Mouse (Mus musculus) liver, embryonic 11.5 days (tissue): ENCODE results near the gene Pde4dip. TPM values are rescaled to one million over a fixed set of nuclear protein-coding genes. Genes with fewer than 3 reads are reported as not detected.

Experiments used
- ATAC-seq: fragments of 200-750 bp; cut with Nextera tagmentation; replicated peaks from 2 replicates; pipeline ENCODE4 v1.8.0; 2017; ENCODE audit warnings: moderate number of reproducible peaks, mild to moderate bottlenecking, moderate TSS enrichment, moderate library complexity; ENCODE audit not compliant: low FRiP score
- DNase-seq: peaks from one replicate; pipeline ENCODE4 v3.0.0-alpha.2; 2017; ENCODE audit warnings: low spot score
- H3K27ac ChIP-seq: fragments of 300-500 bp; sonication (generic); 2 replicates; pipeline ENCODE4 v1.5.1; 2014; ENCODE audit warnings: mild to moderate bottlenecking, low read depth, low read length, control low read depth
- H3K27me3 ChIP-seq: fragments of 300-500 bp; sonication (generic); replicated peaks from 2 replicates; pipeline ENCODE4 v1.6.1; 2014; ENCODE audit warnings: low read length, mixed read lengths; ENCODE audit not compliant: control insufficient read depth, insufficient read depth
- H3K36me3 ChIP-seq: fragments of 300-500 bp; sonication (generic); 2 replicates; pipeline ENCODE4 v1.6.1; 2014; ENCODE audit warnings: mild to moderate bottlenecking, low read length, moderate library complexity, mixed read lengths; ENCODE audit not compliant: control insufficient read depth, insufficient read depth
- H3K4me1 ChIP-seq: fragments of 300-500 bp; sonication (generic); replicated peaks from 2 replicates; pipeline ENCODE4 v1.6.1; 2014; ENCODE audit warnings: low read length, mixed read lengths; ENCODE audit not compliant: control insufficient read depth, insufficient read depth
- H3K4me2 ChIP-seq: fragments of 300-500 bp; sonication (generic); 2 replicates; pipeline ENCODE4 v1.6.1; 2014; ENCODE audit warnings: mild to moderate bottlenecking, control low read depth, moderate library complexity
- H3K4me3 ChIP-seq: fragments of 300-500 bp; sonication (generic); 2 replicates; pipeline ENCODE4 v1.5.1; 2014; ENCODE audit warnings: low read depth, low read length, control low read depth
- H3K9ac ChIP-seq: fragments of 300-500 bp; sonication (generic); 2 replicates; pipeline ENCODE4 v1.6.1; 2014; ENCODE audit warnings: low read depth, low read length, control low read depth
- H3K9me3 ChIP-seq: fragments of 300-500 bp; sonication (generic); 2 replicates; pipeline ENCODE4 v1.6.1; 2016; ENCODE audit warnings: low read length, inconsistent platforms, mixed read lengths; ENCODE audit not compliant: control insufficient read depth
- WGBS: fragments of 180-500 bp; shearing (Covaris S2); extraction: QIAGEN DNeasy Blood & Tissue Kit; methylation state at CpG from one replicate; pipeline ENCODE4 v1.1.7; 2014; 5-methylcytosine and 5-hydroxymethylcytosine counted together
- polyA plus RNA-seq: library from polyadenylated mRNA; unstranded; fragments of >200 nt; fragmentation: Nextera tagmentation; extraction: Ambion mirVana; gene quantifications from 2 replicates; pipeline ENCODE4 v1.2.1, GENCODE M21; 2014

Gene Pde4dip
- polyA plus RNA-seq, 1 experiment from 2014 or later = 16.9 TPM

- Histone ChIP-seq H3K4me2 (no peak overlapping the region), H3K9ac (no peak overlapping the region), H3K27me3 (no peaks in the 10 kb centered on the region), H3K27ac (no peak overlapping the region), H3K9me3 (no peaks in the 10 kb centered on the region), H3K36me3 (no peaks in the 10 kb centered on the region), H3K4me1 (no peaks in the 10 kb centered on the region), H3K4me3 (no peak overlapping the region)
- WGBS = 46% methylated on average over 3 of the region's 3 CpGs
- no peak for ATAC-seq
- DNase-seq = no peak
Observed at GRCm38 (mm10) chr3:97701198-97701597, 187.3 kb downstream of the Pde4dip start.

- no peaks in the 10 kb centered on the region for H3K27me3 ChIP-seq
- H3K4me1 ChIP-seq = no peaks in the 10 kb centered on the region
- no peaks in the 10 kb centered on the region for H3K36me3 ChIP-seq
- 70% methylated on average over 3 of the region's 3 CpGs for WGBS
- no peak overlapping the region for H3K27ac ChIP-seq
- no peak for ATAC-seq
- H3K9me3 ChIP-seq = no peaks in the 10 kb centered on the region
- H3K4me3 ChIP-seq = no peak overlapping the region
- H3K9ac ChIP-seq = no peak overlapping the region
- H3K4me2 ChIP-seq = no peak overlapping the region
- no peak for DNase-seq
Observed at GRCm38 (mm10) chr3:97699061-97699460, 189.4 kb downstream of the Pde4dip start.

GRCm38 (mm10) chr3:97697291-97697690, 191.2 kb downstream of the Pde4dip start:
- no peaks in the 10 kb centered on the region for H3K9me3 ChIP-seq
- H3K27me3 ChIP-seq = no peaks in the 10 kb centered on the region
- DNase-seq (no peak), ATAC-seq (no peak)
- no peak overlapping the region for H3K4me2 ChIP-seq
- no peaks in the 10 kb centered on the region for H3K36me3 ChIP-seq
- no peak overlapping the region for H3K27ac ChIP-seq
- H3K4me3 ChIP-seq = no peak overlapping the region
- no peak overlapping the region for H3K9ac ChIP-seq
- 68% methylated on average over 9 of the region's 9 CpGs for WGBS
- H3K4me1 ChIP-seq = no peaks in the 10 kb centered on the region

GRCm38 (mm10) chr3:97696866-97697265, 191.6 kb downstream of the Pde4dip start:
- 80% methylated on average over 9 of the region's 9 CpGs for WGBS
- H3K4me3 ChIP-seq = no peak overlapping the region
- no peaks in the 10 kb centered on the region for H3K4me1 ChIP-seq
- H3K27me3 ChIP-seq = no peaks in the 10 kb centered on the region
- no peaks in the 10 kb centered on the region for H3K9me3 ChIP-seq
- no peak for ATAC-seq
- no peak overlapping the region for H3K4me2 ChIP-seq
- no peaks in the 10 kb centered on the region for H3K36me3 ChIP-seq
- no peak overlapping the region for H3K9ac ChIP-seq
- no peak overlapping the region for H3K27ac ChIP-seq
- DNase-seq = no peak

- H3K4me1 ChIP-seq = no peaks in the 10 kb centered on the region
- H3K27ac ChIP-seq = no peak overlapping the region
- H3K9me3 ChIP-seq = no peaks in the 10 kb centered on the region
- no peaks in the 10 kb centered on the region for H3K36me3 ChIP-seq
- no peak overlapping the region for H3K9ac ChIP-seq
- 80% methylated on average over 6 of the region's 6 CpGs for WGBS
- no peaks in the 10 kb centered on the region for H3K27me3 ChIP-seq
- DNase-seq = no peak
- ATAC-seq = no peak
- no peak overlapping the region for H3K4me2 ChIP-seq
- no peak overlapping the region for H3K4me3 ChIP-seq
Observed at GRCm38 (mm10) chr3:97693806-97694205, 194.7 kb downstream of the Pde4dip start.

GRCm38 (mm10) chr3:97691443-97692017, 197.0 kb downstream of the Pde4dip start:
- 66% methylated on average over 12 of the region's 12 CpGs for WGBS
- no peak overlapping the region for H3K27ac ChIP-seq
- no peaks in the 10 kb centered on the region for H3K4me1 ChIP-seq
- H3K4me3 ChIP-seq = no peak overlapping the region
- no peak overlapping the region for H3K4me2 ChIP-seq
- H3K27me3 ChIP-seq = no peaks in the 10 kb centered on the region
- DNase-seq (no peak), ATAC-seq (no peak)
- no peaks in the 10 kb centered on the region for H3K9me3 ChIP-seq
- no peak overlapping the region for H3K9ac ChIP-seq
- no peaks in the 10 kb centered on the region for H3K36me3 ChIP-seq

GRCm38 (mm10) chr3:97690590-97690989, 197.9 kb downstream of the Pde4dip start:
- Histone ChIP-seq H3K36me3 (no peaks in the 10 kb centered on the region), H3K4me2 (no peak overlapping the region), H3K4me3 (no peak overlapping the region), H3K9me3 (no peaks in the 10 kb centered on the region), H3K27ac (no peak overlapping the region), H3K9ac (no peak overlapping the region), H3K4me1 (no peaks in the 10 kb centered on the region), H3K27me3 (no peaks in the 10 kb centered on the region)
- ATAC-seq (no peak), DNase-seq (no peak)
- 53% methylated on average over 7 of the region's 7 CpGs for whole genome bisulfite sequencing

GRCm38 (mm10) chr3:97689289-97689688, 199.2 kb downstream of the Pde4dip start:
- Histone ChIP-seq H3K9me3 (no peaks in the 10 kb centered on the region), H3K4me3 (no peak overlapping the region), H3K4me2 (no peak overlapping the region), H3K9ac (no peak overlapping the region), H3K4me1 (no peaks in the 10 kb centered on the region; the same call in 1 of the 2 replicates), H3K27ac (no peak overlapping the region), H3K36me3 (no peaks in the 10 kb centered on the region), H3K27me3 (no peaks in the 10 kb centered on the region; the same call in 1 of the 2 replicates)
- no peak for DNase-seq
- no peak for ATAC-seq
- 53% methylated on average over 2 of the region's 2 CpGs for WGBS

GRCm38 (mm10) chr3:97686372-97687117, 202.0 kb downstream of the Pde4dip start:
- no peak overlapping the region for H3K4me2 ChIP-seq
- no peak overlapping the region for H3K9ac ChIP-seq
- no peak for ATAC-seq
- WGBS = 86% methylated on average over 4 of the region's 4 CpGs
- H3K4me3 ChIP-seq = no peak overlapping the region
- H3K4me1 ChIP-seq = peaks cover 8% of the 10 kb centered on the region; the same call in 1 of the 2 replicates
- H3K27ac ChIP-seq = no peak overlapping the region
- H3K36me3 ChIP-seq = no peaks in the 10 kb centered on the region
- no peaks in the 10 kb centered on the region for H3K9me3 ChIP-seq
- H3K27me3 ChIP-seq = peaks cover 9% of the 10 kb centered on the region
- DNase-seq = no peak
